Mouse (Mus musculus): Measurements from ENCODE around the gene Adcyap1r1.

Adcyap1r1 gene

DNA sequence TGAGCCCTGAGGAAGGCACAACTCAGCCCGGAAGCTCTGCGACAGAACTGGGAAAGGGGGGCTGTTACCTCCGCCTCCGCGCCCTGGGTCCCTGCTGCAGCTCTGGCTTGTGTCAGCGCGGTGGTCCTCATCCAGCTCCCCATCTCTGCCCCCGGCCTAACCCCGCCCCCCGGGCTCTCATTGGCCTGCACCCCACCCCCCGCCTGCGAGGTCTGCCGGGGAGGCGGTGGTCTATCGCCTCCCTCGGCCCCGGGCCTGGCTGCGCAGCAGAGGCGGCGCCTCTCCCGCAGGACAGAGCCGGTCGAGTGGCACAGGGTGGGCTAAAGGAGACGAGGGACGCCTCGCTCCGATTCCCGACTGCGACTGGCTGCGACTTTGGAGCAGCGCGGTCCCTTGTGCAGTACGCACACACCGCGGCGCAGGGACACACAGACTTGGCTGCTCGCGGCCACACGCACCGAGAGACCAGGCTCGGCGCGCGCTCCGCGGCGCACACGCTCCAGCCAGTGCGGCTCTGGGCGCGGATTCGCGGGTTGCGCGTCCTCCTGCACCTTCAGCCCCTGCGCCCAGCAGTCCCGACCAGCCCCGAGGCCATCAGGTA, at the start of gene Adcyap1r1:
TSS of gene Adcyap1r1 (plus strand) at position 208 of the 601 bp plus-strand sequence.
- TF ChIP-seq GATA4 (IDR thresholded peaks at IDR 0.05; ENCODE audit: insufficient replicate concordance, low read length), result no peak

DNA sequence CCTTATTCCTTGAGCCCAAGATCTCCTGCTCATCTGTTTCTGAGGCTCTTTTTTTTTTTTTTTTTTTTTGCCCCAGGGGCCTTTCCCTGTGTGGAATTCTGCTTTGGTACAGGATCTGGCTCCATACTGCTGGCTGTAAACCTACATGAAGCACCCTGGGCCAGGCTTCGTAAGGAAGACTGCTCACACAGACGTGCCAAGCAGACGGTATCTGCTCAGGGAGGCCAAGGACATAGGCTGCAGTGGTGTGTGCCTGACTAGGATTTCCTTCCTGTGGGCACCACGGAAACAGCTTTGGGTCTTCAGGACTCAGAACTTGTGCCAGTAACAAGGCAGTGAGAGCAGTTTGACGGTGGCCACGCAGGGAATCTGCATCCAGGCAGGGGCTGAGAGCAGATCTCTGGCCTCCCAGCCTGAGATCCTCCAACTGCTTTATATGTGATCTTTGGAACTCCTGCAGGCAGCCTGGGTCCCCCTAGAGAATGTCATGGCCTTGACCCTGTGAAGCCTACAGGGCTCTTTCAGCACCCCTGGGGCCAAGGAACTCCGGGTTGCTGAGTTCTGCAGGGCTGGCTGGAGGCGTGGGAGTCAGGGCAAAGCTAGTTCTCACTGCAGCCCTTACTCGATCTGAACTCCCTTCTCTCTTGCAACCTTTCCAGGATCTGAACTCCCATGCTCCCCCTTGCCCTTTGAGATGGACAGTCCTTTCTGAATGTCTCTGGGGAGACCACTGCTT, 49.6 kb upstream of the Adcyap1r1 start:
- TF ChIP-seq GATA4 (IDR thresholded peaks at IDR 0.05; ENCODE audit: insufficient replicate concordance, low read length), result no peak

GRCm38 (mm10) chr6:55403411-55404309, 48.1 kb upstream of the Adcyap1r1 start:
- no peak for TF ChIP-seq GATA4 (IDR thresholded peaks at IDR 0.05; ENCODE audit: insufficient replicate concordance, low read length)

DNA sequence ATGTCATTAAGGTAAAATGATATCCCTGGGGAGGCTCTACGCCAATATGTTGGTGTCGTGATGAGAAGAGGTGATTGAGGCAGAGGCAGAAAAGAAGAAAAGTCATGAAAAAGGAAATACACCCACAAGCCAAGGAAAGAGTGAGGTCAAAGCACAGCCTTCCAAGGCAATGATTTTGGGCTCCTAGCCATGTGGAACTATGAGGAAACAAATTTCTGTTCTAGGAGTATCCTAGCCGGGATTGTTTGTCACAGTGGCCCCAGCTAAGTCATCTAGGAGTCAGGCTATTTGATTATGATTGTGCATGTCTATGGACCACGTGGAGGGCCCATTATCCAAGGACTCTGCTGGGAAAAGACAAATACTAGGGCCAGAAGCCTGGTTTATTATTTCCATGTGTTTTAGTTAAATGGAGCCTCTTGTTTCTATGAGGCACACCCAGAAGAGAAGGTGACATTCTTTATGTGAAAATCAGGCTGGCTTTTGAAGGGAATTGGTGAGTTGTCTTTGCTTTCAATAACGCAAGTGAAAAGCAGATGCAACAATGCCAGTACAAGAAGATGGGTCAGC, 47.3 kb upstream of the Adcyap1r1 start:
- no peak for TF ChIP-seq GATA4 (IDR thresholded peaks at IDR 0.05; ENCODE audit: insufficient replicate concordance, low read length)

DNA sequence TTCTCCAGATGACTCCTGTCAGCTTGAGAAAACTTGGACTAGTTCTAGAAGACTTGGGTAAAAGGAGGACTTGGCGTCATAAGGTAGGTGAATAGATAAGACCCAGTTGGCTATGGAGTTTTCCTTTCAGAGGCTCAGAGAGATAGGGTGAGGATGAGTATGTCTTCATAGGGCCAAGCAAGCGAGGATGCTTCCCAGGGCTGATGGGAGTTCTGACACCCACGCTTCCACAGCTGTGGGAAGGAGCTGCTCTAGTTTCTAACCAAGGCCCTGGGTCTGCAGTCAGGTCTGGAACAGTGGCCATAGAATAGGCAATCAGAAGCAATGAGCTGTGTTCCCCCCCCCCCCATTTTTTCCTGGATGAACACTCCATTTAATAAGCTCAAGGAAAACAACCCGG, 44.4 kb upstream of the Adcyap1r1 start:
- TF ChIP-seq GATA4 (IDR thresholded peaks at IDR 0.05; ENCODE audit: insufficient replicate concordance, low read length), result no peak

DNA sequence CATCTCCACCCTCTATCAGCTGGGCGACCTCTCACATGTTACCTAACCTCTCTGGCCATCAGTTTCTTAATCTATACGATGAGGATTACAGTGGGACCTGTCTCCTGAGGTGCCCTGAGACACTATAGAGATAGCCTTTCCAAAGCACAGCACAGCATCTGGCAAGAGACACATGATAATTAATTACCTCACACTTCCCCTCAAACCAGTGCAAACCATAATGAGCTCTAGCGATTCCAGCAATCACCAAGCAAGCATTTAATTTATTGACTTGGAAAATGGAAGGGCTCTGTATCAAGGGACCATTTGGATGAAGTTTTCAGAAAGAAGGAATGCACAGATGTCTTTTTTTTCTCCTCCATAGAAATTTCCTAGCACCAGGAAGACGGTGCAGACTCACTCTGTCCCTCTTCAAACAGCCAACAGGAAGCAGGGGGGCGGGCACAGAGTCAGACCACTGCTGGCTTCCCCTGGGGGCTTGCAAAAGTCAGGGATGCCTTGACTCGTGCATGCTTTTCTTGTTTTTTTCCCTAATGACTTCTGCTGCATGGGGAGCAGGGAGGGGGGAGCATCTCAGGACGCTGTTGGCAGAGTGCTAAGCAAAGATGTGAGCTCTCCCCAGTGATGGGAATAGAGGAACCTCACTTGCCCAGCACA, 41.5 kb upstream of the Adcyap1r1 start:
- no peak for TF ChIP-seq GATA4 (IDR thresholded peaks at IDR 0.05; ENCODE audit: insufficient replicate concordance, low read length)

DNA sequence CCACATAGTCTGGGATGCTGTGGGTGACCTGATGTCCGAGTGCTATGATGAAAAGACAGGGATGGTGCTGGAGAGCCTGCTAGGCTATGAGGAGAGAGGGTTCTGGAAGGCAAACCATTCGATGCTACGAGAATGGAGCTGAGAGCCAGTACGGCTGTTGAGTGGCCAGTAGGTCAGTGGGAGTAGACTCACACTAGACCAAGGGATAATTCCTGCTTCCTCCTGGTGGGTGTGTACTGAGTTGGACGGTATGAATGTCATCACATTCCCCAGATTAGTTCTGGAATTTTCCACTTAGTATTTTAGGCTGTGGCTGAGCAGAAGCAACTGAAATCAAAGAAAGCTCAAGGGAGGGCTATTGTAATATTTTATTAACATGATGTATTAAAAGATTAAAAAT, 40.8 kb upstream of the Adcyap1r1 start:
- TF ChIP-seq GATA4 (IDR thresholded peaks at IDR 0.05; ENCODE audit: insufficient replicate concordance, low read length), result no peak

GRCm38 (mm10) chr6:55416202-55416601, 35.6 kb upstream of the Adcyap1r1 start:
- no peak for TF ChIP-seq GATA4 (IDR thresholded peaks at IDR 0.05; ENCODE audit: insufficient replicate concordance, low read length)

DNA sequence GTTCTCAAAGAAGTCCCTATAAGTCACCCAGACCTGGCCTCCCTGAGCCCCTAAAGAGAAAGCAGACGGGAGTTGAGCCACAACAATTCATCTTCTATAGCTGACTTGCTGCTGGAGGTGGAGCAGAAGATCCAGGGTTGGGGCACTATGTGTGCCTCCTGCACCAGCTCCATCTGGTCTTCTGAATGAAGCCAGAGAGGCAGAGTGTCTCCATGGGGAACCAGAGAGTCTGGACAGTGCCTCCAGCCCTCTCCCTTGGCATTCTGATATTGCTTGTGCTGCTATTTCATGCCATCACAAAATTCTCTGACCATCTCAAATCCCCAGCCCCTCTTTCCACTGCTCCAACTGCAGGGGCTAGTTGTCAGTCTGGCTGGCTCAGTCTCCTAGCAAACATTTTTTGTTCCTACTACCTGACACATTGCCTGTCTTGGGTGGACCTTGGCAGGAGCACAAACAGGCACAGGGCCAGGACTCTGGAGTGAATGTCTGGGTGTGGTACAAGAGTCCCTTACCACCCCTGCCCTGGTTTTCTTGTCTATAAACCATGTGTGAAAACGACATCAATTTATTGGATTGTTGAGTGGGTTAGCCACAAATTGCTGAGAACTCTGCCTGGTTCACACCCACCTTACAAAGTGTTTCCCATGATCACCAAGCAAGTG, 32.9 kb upstream of the Adcyap1r1 start:
- no peak for TF ChIP-seq GATA4 (IDR thresholded peaks at IDR 0.05; ENCODE audit: insufficient replicate concordance, low read length)

- TF ChIP-seq GATA4 (IDR thresholded peaks at IDR 0.05; ENCODE audit: insufficient replicate concordance, low read length), result no peak
Measured at GRCm38 (mm10) chr6:55420411-55420810, 31.4 kb upstream of the Adcyap1r1 start.

DNA sequence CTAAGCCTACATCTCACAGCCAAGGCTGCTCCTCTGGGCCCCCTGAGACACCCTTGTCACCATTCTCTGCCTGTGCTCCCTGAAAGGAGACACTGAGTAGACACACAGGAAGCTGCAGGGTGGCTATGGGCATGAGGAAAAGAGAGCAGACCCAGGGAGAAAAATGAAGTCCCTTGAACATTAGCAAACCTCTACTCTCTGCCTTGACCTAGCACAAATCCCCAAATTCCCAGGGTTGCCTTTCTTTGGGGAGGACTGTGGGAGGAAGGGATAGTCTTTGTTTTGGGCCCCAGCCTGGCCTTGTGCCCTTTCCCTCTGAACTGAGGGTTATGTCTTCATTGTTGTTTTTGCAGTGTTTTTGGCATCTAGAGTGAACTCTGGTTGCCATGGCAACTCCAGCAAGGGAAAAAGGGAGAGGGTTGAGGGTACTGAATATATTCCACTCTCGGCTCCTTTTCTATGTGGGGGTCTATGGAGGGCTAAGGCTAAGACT, 30.9 kb upstream of the Adcyap1r1 start:
- no peak for TF ChIP-seq GATA4 (IDR thresholded peaks at IDR 0.05; ENCODE audit: insufficient replicate concordance, low read length)

DNA sequence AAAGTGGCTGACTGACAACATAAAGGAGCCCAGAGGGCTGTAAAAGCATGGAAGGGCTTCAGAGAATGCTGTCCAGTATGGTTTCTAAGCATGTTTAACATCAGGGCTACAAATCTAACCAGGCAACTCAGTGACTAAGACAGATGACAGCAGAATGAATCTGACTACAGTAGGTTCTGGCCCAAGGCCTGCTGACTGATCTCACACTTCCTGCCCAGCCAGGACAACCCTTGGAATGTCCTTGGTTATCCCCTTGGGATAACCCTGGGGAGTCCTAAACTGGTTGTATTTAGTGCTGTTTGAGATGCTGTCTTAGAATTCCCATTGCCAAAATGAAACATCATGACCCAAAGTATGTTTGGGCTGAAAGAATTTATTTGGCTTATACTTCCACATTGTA, 19.7 kb upstream of the Adcyap1r1 start:
- TF ChIP-seq GATA4 (IDR thresholded peaks at IDR 0.05; ENCODE audit: insufficient replicate concordance, low read length), result no peak

DNA sequence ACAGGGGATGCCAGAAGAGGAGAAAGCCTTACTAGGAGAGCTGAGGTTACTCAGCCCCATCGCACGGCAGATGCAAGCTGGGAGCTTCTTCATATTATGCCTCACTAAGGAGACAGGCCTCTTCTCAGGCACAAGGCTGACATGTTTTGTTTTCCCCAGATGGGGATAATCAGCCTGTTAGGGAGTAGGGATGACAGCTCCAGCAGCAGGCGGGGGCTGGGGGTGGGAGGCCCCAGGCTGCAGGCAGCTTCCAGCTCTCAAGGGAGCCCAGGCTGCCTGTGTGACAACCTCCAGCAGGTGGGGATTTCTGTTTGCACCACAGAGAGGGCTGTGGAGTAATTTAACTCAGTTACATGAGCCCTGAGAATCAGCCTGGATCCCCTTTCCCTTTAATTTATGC, 17.4 kb upstream of the Adcyap1r1 start:
- no peak for TF ChIP-seq GATA4 (IDR thresholded peaks at IDR 0.05; ENCODE audit: insufficient replicate concordance, low read length)
